ENCODE assay signal across 7 mouse cellular contexts in the genomic region with DNA sequence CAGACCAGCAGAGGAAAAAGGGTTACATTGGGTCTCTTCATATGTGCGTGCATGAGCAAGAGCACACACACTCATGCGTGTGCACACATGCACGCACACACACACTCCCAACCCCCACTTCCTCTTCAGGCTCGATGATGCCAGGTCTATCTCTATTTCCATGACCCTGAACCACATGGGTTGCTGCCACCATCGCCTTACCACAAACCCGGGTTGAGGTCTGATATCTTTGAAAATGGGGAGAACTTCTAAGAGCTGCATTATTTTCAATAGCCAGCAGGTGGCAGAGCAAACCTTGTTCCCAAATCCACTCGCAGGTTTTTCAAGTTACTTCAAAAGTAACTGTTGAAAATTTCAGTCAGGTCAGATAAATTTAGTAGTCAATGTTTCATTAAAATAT.
DNase-seq lines count a peak whose midpoint lies in the region.

No protein-coding gene starts in this region.

- H3K27me3 ChIP-seq in splenic B cell, adult 2 months (ENCODE audit: control insufficient read depth, insufficient read depth, low read length, poor library complexity, severe bottlenecking), result no peaks in the 10 kb centered on the region

- H3K36me3 ChIP-seq in splenic B cell, adult 2 months (ENCODE audit: control insufficient read depth, insufficient read depth, low read length, poor library complexity, severe bottlenecking), result no peaks in the 10 kb centered on the region

- DNase-seq in kidney, adult 18-20 months, result peak; percentile 42
- DNase-seq in kidney, adult 11 months, result no peak
- DNase-seq in 3T3-L1 (ENCODE audit: low read depth, low spot score), result peak; percentile 75
- peak; percentile 34 to 65 for DNase-seq in CD8-positive naive resting alpha-beta T cell, adult 2 months (ENCODE audit: low read depth in 2 of 2, low spot score in 2 of 2)
- DNase-seq in cerebellum, postnatal 10 days, result peak; percentile 64 to 73
- peak; percentile 36 to 68 for DNase-seq in kidney, postnatal 36 days
- peak; percentile 74 for DNase-seq in splenic B cell, adult 2 months (ENCODE audit: low read depth, low spot score)
